Mouse (Mus musculus): ENCODE measurements around the gene Pfn1. TPM values are rescaled to one million over a fixed set of nuclear protein-coding genes. Genes with fewer than 3 reads are reported as not detected.
A peak's percentile ranks its signal among the peaks of the same experiment; 100 is the strongest.

Gene Pfn1
- polyA plus RNA-seq, 1 experiment from 2014 or later: 672 TPM

DNA sequence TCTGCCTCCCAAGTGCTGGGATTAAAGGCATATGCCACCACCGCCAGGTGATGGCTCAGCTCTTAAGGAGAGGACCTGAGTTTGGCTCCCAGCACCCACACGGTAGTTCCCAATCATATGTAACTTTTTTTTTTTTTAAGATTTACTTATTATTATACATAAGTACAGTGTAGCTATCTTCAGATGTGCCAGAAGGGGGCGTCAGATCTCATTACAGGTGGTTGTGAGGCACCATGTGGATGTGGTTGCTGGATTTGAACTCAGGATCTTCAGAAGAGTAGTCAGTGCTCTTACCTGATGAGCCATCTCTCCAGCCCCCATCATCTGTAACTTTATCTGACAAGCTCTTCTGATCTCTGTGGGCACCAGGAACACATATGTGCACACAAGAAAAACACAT lies 42.9 kb upstream of the Pfn1 start:
- WGBS: 75% methylated on average over 3 of the region's 3 CpGs
- Histone ChIP-seq H3K9me3 (ENCODE audit: control insufficient read depth, low read length) (no peaks in the 10 kb centered on the region), H3K27me3 (ENCODE audit: control insufficient read depth, insufficient read depth, low read length) (no peaks in the 10 kb centered on the region), H3K4me2 (ENCODE audit: low read length) (no peak overlapping the region), H3K9ac (replicated peaks; ENCODE audit: low read length) (no peak overlapping the region), H3K4me1 (ENCODE audit: control insufficient read depth, insufficient read depth, low read length) (peaks cover 18% of the 10 kb centered on the region), H3K36me3 (ENCODE audit: control insufficient read depth, insufficient read depth, low read length) (no peaks in the 10 kb centered on the region), H3K4me3 (replicated peaks; ENCODE audit: low read depth, low read length) (no peak overlapping the region), H3K27ac (replicated peaks; ENCODE audit: low read depth, low read length) (no peak overlapping the region)
- no peak for ATAC-seq (ENCODE audit: low FRiP score, low TSS enrichment)
- no peak for DNase-seq

DNA sequence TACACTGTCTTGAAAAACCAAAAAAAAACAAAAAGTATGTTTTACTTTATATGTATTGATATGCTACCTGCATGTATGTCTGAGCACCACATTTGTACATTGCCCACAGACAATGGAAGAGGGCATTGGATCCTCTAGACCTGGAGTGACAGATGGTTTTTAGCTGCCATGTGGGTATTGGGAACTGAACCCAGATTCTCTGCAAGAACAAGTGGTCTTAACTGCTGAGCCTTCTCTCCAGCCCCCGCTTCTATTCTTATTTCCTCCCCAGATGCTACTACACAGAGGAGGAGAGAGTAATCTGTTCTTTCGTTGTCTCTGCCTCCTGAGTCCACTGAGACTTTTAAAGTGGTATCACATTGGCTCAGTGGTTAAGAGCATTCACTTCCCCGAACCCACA lies 39.1 kb upstream of the Pfn1 start:
- Histone ChIP-seq H3K9me3 (ENCODE audit: control insufficient read depth, low read length) (no peaks in the 10 kb centered on the region), H3K9ac (replicated peaks; ENCODE audit: low read length) (no peak overlapping the region), H3K27me3 (ENCODE audit: control insufficient read depth, insufficient read depth, low read length) (no peaks in the 10 kb centered on the region), H3K36me3 (ENCODE audit: control insufficient read depth, insufficient read depth, low read length) (no peaks in the 10 kb centered on the region), H3K4me2 (ENCODE audit: low read length) (no peak overlapping the region), H3K4me1 (ENCODE audit: control insufficient read depth, insufficient read depth, low read length) (peaks cover 6% of the 10 kb centered on the region), H3K4me3 (replicated peaks; ENCODE audit: low read depth, low read length) (no peak overlapping the region), H3K27ac (replicated peaks; ENCODE audit: low read depth, low read length) (no peak overlapping the region)
- DNase-seq (no peak), ATAC-seq (ENCODE audit: low FRiP score, low TSS enrichment) (no peak)
- 68% methylated on average over 3 of the region's 3 CpGs for WGBS

- no peaks in the 10 kb centered on the region for H3K27me3 ChIP-seq (ENCODE audit: control insufficient read depth, insufficient read depth, low read length)
- ATAC-seq (ENCODE audit: low FRiP score, low TSS enrichment) (no peak), DNase-seq (no peak)
- H3K27ac ChIP-seq (replicated peaks; ENCODE audit: low read depth, low read length): no peak overlapping the region
- H3K36me3 ChIP-seq (ENCODE audit: control insufficient read depth, insufficient read depth, low read length): no peaks in the 10 kb centered on the region
- no peak overlapping the region for H3K4me2 ChIP-seq (ENCODE audit: low read length)
- H3K4me1 ChIP-seq (ENCODE audit: control insufficient read depth, insufficient read depth, low read length): peaks cover 18% of the 10 kb centered on the region
- no peak overlapping the region for H3K4me3 ChIP-seq (replicated peaks; ENCODE audit: low read depth, low read length)
- 53% methylated on average over 4 of the region's 4 CpGs for WGBS
- H3K9me3 ChIP-seq (ENCODE audit: control insufficient read depth, low read length): no peaks in the 10 kb centered on the region
- no peak overlapping the region for H3K9ac ChIP-seq (replicated peaks; ENCODE audit: low read length)
Measured at GRCm38 (mm10) chr11:70689578-70689977, 35.1 kb upstream of the Pfn1 start.

- no peaks in the 10 kb centered on the region for H3K9me3 ChIP-seq (ENCODE audit: control insufficient read depth, low read length)
- peaks cover 18% of the 10 kb centered on the region for H3K4me1 ChIP-seq (ENCODE audit: control insufficient read depth, insufficient read depth, low read length)
- peak overlapping the region; percentile 85 for H3K4me2 ChIP-seq (ENCODE audit: low read length)
- no peaks in the 10 kb centered on the region for H3K27me3 ChIP-seq (ENCODE audit: control insufficient read depth, insufficient read depth, low read length)
- peaks cover 12% of the 10 kb centered on the region for H3K36me3 ChIP-seq (ENCODE audit: control insufficient read depth, insufficient read depth, low read length)
- no peak for ATAC-seq (ENCODE audit: low FRiP score, low TSS enrichment)
- H3K4me3 ChIP-seq (replicated peaks; ENCODE audit: low read depth, low read length): peak overlapping the region; percentile 91
- peak overlapping the region; percentile 84 for H3K9ac ChIP-seq (replicated peaks; ENCODE audit: low read length)
- peak overlapping the region; percentile 85 for H3K27ac ChIP-seq (replicated peaks; ENCODE audit: low read depth, low read length)
- no peak for DNase-seq
- 9% methylated on average over 8 of the region's 8 CpGs for WGBS
Measured at GRCm38 (mm10) chr11:70688372-70688771, 33.9 kb upstream of the Pfn1 start.

GRCm38 (mm10) chr11:70687601-70688199 lies 33.3 kb upstream of the Pfn1 start, which contains the start of gene Camta2:
Camta2 (minus strand) TSS chr11:70688105.
- Histone ChIP-seq H3K27me3 (ENCODE audit: control insufficient read depth, insufficient read depth, low read length) (no peaks in the 10 kb centered on the region), H3K36me3 (ENCODE audit: control insufficient read depth, insufficient read depth, low read length) (peaks cover 18% of the 10 kb centered on the region), H3K4me1 (ENCODE audit: control insufficient read depth, insufficient read depth, low read length) (peaks cover 21% of the 10 kb centered on the region), H3K4me2 (ENCODE audit: low read length) (peak within 1 kb of the TSS; percentile 85), H3K9me3 (ENCODE audit: control insufficient read depth, low read length) (no peaks in the 10 kb centered on the region), H3K27ac (replicated peaks; ENCODE audit: low read depth, low read length) (peak within 1 kb of the TSS; percentile 85), H3K4me3 (replicated peaks; ENCODE audit: low read depth, low read length) (peak within 1 kb of the TSS; percentile 91), H3K9ac (replicated peaks; ENCODE audit: low read length) (peak within 1 kb of the TSS; percentile 84)
- WGBS: under 1% methylated on average over 55 of the region's 55 CpGs
- ATAC-seq (ENCODE audit: low FRiP score, low TSS enrichment): peak; percentile 85
- peak; percentile 91 for DNase-seq

GRCm38 (mm10) chr11:70686901-70687566 lies 32.6 kb upstream of the Pfn1 start:
- peak overlapping the region; percentile 85 for H3K27ac ChIP-seq (replicated peaks; ENCODE audit: low read depth, low read length)
- peak overlapping the region; percentile 85 for H3K4me2 ChIP-seq (ENCODE audit: low read length)
- no peaks in the 10 kb centered on the region for H3K27me3 ChIP-seq (ENCODE audit: control insufficient read depth, insufficient read depth, low read length)
- peaks cover 28% of the 10 kb centered on the region for H3K4me1 ChIP-seq (ENCODE audit: control insufficient read depth, insufficient read depth, low read length)
- ATAC-seq (ENCODE audit: low FRiP score, low TSS enrichment) (peak; percentile 63; the same call in 1 of the 2 replicates), DNase-seq (peak; percentile 59)
- 4% methylated on average over 16 of the region's 16 CpGs for WGBS
- peak overlapping the region; percentile 84 for H3K9ac ChIP-seq (replicated peaks; ENCODE audit: low read length)
- H3K9me3 ChIP-seq (ENCODE audit: control insufficient read depth, low read length): no peaks in the 10 kb centered on the region
- peak overlapping the region; percentile 91 for H3K4me3 ChIP-seq (replicated peaks; ENCODE audit: low read depth, low read length)
- H3K36me3 ChIP-seq (ENCODE audit: control insufficient read depth, insufficient read depth, low read length): peaks cover 25% of the 10 kb centered on the region

- no peaks in the 10 kb centered on the region for H3K27me3 ChIP-seq (ENCODE audit: control insufficient read depth, insufficient read depth, low read length)
- peaks cover 24% of the 10 kb centered on the region for H3K4me1 ChIP-seq (ENCODE audit: control insufficient read depth, insufficient read depth, low read length)
- no peak overlapping the region for H3K4me2 ChIP-seq (ENCODE audit: low read length)
- H3K9me3 ChIP-seq (ENCODE audit: control insufficient read depth, low read length): no peaks in the 10 kb centered on the region
- no peak overlapping the region for H3K9ac ChIP-seq (replicated peaks; ENCODE audit: low read length)
- no peak overlapping the region for H3K4me3 ChIP-seq (replicated peaks; ENCODE audit: low read depth, low read length)
- WGBS: 93% methylated on average over 5 of the region's 5 CpGs
- no peak overlapping the region for H3K27ac ChIP-seq (replicated peaks; ENCODE audit: low read depth, low read length)
- H3K36me3 ChIP-seq (ENCODE audit: control insufficient read depth, insufficient read depth, low read length): peaks cover 43% of the 10 kb centered on the region
- ATAC-seq (ENCODE audit: low FRiP score, low TSS enrichment): no peak
- no peak for DNase-seq
Measured at GRCm38 (mm10) chr11:70683640-70684039, 29.2 kb upstream of the Pfn1 start.

GRCm38 (mm10) chr11:70681897-70682581 lies 27.6 kb upstream of the Pfn1 start:
- Histone ChIP-seq H3K36me3 (ENCODE audit: control insufficient read depth, insufficient read depth, low read length) (peaks cover 50% of the 10 kb centered on the region), H3K27me3 (ENCODE audit: control insufficient read depth, insufficient read depth, low read length) (no peaks in the 10 kb centered on the region), H3K4me2 (ENCODE audit: low read length) (peak overlapping the region; percentile 19; the same call in 1 of the 2 replicates), H3K4me3 (replicated peaks; ENCODE audit: low read depth, low read length) (no peak overlapping the region), H3K27ac (replicated peaks; ENCODE audit: low read depth, low read length) (peak overlapping the region; percentile 62), H3K9me3 (ENCODE audit: control insufficient read depth, low read length) (no peaks in the 10 kb centered on the region), H3K4me1 (ENCODE audit: control insufficient read depth, insufficient read depth, low read length) (peaks cover 17% of the 10 kb centered on the region), H3K9ac (replicated peaks; ENCODE audit: low read length) (no peak overlapping the region)
- peak; percentile 73 for ATAC-seq (ENCODE audit: low FRiP score, low TSS enrichment)
- 8% methylated on average over 11 of the region's 11 CpGs for WGBS
- peak; percentile 85 for DNase-seq

Measured in midbrain, embryonic 14.5 days (tissue).